Mouse (Mus musculus) thymus, postnatal 25 days (tissue): ENCODE measurements around the gene Tubg2.

Experiments used
- DNase-seq: peaks from one replicate; pipeline ENCODE4 v3.0.0; 2022

Gene Tubg2

DNA sequence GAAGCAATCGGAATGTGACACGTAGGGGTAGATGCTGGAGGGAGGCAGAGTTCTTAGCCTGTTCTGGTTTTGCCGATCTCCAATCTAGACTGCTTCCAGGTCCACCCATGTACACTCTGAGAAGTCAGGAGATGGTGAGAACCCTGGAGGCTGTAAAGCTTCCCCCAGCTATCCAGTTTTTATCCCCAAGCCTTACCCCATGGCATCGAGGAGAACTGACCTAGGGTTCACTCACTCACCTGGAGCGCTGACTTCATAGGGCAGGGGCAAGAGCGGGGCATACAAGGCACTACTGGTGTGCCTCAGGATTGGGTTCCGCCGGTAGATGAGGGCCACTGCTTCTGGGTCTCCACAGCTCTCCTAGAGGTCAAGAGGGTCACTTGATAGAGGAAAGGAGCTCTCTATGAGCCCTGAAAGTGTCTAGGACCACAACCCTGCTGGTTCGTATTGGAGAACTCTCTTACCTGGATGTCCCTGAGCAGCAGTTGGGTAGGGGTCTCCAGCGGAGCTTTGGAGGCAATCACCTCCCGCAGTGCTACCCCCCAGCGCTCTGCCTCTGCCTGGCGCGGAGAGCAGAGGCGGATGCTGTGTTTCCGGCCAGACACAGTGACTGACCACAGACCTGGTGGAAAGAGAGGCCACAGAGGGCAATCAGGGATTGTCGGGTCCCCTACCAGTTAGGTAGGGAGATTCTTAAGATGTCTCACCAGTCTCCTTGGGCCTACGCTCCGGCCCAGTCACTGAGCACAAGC lies 11.7 kb downstream of the Tubg2 start:
- DNase-seq, result no peak

DNA sequence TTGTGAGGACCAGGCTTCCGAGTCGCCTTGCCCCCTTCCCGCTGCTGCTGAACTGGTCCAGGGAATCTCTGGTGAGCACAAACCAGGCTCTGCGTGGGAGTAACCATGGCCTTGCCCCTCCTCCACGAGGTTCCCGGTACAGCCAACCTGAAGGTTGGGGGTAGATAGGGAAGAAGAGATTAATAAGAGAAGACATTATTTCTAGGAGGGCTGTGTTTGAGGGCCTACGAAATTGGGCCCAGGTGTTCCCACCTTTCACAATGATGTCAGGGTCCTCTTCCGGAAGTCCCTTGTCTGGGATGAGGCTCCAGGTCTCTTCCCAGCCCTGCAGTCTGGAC lies 12.2 kb downstream of the Tubg2 start:
- no peak for DNase-seq

DNA sequence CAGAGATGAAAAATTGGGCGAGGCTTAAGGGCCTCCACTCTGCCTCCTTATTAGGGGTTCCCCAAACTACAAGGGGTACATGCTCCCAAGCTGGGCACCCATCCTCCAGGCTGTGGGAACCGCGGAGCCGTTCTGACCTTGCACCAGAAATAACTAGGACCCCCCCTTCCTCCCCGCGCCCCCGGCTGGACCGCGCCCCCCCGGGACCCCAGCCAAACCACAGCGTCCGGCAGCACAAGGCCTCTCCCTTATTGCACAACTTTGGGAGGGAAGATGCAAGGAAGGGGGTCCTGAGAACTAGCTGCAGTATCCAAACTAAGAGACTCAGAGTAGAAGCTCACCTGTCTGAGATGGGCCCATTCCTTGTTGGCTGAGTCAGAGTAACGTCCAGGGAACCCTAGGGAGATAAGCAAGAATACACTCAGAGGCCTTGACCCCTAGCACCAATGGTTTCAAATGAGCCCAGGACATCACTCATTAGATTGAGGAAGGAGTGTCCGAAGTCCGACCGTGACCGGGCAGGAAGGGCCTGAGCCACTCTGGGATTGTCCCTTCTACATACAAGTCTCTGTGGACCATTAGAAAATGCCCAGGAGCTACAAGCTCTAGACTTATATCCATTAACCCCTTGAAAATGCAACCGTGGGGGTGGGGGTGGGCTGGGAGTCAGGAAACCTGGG lies 12.7 kb downstream of the Tubg2 start:
- DNase-seq, result no peak

DNA sequence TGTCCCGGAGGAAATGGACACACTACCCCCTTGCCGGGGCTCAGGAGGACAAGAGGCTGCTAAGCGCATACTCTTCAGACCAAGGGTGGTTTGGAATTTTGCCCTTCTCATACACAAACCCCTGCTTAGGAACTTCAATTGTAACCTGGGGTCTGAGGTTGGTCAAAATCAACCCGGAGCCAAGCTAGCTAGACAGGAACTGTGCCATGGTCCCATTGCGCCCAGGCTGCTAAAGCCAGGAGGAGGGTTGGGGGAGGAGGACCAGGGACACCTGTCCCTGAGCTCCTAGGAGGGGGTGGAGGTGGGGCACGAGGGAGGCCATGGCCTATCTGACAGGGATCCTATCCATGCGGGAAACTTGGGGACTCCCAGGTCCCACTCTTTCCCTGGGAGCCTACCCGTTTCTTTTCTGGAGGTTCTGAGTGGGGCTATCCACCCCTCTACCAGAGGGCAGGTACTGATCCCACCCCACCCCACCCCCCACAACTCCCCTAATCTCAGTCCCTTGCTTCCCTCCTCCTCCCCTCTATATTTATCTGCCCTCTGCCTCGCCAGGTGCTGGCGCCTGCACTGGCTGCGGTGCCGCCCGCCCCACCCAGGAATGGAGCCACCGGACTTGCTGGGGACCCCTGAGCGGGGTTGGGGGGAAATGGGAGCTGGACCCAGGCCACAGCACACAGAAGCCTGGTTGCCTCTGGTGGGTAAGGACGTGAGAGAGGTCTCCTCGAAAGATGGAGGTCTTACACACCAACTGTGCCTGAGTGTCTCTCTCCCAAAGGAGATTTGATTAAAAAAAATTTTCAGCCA lies 13.8 kb downstream of the Tubg2 start:
- no peak for DNase-seq

DNA sequence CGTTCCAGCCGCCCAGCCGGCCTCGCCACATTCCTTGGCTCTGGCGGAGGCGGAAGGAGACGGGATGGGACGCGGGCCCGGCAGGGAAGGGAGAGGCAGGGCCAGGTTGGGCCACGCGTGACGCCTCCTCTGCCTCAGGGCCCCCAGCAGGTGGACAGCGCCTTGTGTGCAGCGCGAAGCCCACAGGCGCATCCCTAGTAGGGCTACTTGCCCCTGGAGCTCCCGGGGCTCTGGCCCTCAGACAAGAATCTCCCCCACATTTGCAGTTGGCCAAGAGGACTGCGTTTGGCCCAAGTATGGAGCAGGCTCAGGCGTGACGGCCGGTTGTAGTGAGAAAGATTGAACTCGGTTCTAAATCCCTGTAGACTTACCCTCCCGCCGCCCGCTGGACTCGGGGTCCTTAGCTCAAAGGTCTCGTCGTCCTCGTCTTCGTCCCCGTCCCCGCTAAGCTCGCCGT lies 14.7 kb downstream of the Tubg2 start, which contains the start of gene Cntnap1:
TSS of gene Cntnap1 (plus strand) at position 170 of the 457 bp plus-strand sequence.
- no peak for DNase-seq

DNA sequence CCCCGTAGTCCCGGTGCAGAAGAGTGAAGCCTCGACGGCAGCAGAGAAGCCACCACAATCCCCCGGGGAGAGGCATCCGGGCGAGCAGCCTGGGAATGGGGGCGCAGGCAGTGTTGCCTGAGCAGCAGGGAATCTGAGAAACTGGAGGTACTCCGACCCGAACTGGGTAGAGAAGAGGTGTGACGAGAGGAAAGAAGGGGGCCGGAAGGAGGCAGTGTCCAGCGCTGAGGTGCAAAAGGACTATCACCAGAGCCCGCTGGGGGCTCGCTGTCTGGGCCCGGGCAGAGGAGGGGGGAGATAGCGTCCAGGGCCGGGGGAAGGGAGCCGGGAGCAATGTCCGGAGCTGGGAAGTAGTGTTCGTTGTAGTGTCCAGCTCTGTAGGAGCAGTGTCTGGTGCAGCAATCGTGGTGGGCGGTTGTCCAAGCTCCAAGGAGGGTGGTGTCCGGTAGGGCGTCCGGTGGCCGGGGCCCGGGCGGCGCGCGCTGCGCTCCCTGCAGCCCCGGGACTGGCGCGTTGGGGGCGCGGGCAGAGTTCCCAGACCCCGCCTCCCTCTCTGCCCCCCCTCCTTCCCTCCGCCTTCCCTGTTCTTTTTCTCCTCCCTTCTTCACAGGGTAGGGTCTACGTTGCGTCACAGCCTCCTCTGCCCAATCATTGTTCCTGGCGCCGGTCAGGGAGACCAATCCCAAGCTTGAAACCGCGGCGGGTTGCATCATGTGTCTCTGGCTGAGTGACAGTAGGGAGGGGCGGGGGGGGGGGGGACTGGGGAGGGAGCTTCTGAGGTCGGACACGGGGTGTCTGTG lies 15.3 kb downstream of the Tubg2 start, which contains the start of gene Plekhh3:
TSS of gene Plekhh3 (minus strand) at position 541 of the 800 bp plus-strand sequence.
- DNase-seq, result peak; percentile 84

DNA sequence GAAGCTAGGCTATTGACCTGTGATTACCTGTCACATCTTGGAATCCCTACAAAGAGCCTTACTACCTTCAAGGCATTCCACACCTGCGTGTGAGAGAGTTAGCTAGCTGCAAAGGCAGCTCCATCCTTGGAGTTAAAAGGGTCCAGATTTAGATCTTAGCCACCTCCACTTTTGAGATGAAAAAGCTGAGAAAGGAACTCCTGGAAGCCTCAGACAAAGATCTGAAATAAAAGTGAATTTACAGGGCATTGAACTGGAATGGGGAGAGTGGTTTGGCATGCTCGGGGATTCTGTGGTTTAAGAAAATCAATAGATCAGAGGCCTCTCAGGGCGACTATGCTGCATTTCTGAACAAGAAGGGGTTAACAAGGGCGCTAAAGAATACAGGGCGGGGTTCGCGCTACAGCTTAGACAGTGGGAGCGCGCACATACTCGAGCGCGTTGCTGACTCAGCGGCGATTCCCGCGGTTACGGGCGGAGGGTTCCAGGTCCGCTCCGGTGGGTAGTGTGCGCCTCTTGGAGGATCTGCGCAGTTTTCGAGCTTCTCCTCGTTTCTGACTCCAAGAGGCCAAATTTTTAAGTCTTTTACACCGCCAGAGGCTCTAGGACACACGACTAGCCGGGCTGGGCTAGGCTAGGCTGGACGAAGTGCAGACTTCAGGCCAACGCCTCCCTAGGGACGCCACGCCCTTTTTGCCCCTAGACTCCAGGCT lies 16.2 kb downstream of the Tubg2 start:
- DNase-seq, result peak; percentile 40

DNA sequence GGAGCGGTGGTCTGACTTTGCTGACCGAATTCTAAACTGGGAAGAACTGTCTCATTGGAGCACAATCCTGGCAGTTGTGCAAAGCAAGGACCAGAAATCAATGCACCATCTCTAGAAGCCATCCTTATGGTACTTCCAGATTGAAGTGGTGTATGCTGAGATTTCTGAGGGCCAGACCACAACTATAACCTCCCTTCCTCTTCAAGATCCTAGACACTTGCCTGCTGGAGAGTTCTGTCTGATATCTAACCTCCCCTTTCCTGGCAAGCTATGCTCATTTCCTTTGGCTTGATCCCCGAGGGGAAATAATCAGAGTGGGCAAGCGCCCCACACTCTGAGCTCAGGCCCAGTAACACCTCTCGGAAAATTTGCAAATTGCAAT lies 16.7 kb downstream of the Tubg2 start:
- no peak for DNase-seq

DNA sequence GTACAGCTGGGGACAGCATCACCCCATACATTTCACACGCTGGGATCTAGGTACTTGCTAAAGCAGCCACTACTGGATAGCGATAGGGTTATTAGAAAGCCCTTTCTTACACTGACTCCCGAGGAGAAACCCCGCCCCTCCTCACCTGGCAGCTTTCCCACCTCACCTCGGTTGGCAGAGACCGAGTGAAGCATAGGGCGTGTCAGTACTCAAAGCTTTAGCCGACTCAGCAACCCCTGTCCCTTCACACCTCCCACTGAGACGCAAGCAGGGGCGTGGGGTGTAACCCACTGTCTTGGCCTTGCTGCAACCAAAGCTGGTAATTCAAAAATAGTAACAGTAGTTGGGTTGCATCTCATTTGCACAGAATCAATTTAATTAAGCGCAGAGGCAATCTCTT lies 17.4 kb downstream of the Tubg2 start:
- DNase-seq, result no peak

DNA sequence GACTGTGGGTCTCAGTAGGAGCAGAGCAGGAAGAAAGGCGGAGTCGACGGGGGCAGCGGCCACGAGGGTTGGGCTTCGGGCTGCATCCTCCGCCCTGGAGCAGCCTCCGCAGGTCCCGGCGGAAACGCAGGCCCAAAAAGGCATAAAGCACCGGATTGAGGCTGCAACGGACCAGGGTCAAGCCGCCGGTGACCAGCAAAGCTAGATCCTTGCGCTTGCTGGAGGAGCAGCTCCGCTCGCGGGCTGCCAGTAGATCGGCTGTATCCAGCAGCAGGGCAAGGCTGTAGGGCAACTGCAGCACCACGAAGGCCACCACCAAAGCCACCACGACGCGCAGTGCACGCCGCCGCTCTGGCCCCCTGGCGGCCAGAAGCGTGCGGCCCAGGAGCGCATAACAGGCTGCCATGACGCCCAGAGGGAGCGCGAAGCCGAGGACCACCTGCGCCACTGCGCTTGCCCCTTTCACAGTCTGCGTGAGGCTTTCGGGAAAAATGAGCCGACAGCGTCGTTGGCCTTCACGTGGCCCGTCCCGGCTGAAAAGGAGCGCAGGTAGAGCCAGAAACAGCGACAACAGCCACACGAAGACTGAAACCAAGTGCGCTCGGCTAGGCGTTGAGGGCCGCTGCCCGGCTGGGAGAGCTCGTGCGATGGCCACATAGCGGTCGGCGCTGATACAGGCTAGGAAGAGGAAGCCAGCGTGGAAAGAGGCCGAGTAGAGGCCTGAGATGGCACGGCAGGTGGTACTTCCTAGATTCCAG lies 18.1 kb downstream of the Tubg2 start:
- peak; percentile 80 for DNase-seq

DNA sequence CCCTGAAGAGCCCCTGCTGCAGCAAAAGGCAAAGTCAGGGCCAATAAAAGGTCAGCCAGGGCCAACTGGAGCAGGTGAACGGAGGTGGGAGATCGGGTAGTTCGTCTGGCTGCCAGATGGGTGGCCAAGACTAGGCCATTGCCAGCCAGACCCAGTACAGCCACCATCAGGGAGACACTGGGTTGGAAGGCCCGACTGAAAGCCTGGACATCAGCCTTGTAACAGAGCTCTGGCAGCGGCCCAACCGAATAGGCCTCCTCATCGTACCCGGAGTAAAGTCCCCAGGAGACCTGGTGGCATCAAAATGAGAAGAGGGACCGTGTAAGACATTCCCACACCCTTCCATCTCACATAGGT lies 18.7 kb downstream of the Tubg2 start:
- DNase-seq, result no peak

DNA sequence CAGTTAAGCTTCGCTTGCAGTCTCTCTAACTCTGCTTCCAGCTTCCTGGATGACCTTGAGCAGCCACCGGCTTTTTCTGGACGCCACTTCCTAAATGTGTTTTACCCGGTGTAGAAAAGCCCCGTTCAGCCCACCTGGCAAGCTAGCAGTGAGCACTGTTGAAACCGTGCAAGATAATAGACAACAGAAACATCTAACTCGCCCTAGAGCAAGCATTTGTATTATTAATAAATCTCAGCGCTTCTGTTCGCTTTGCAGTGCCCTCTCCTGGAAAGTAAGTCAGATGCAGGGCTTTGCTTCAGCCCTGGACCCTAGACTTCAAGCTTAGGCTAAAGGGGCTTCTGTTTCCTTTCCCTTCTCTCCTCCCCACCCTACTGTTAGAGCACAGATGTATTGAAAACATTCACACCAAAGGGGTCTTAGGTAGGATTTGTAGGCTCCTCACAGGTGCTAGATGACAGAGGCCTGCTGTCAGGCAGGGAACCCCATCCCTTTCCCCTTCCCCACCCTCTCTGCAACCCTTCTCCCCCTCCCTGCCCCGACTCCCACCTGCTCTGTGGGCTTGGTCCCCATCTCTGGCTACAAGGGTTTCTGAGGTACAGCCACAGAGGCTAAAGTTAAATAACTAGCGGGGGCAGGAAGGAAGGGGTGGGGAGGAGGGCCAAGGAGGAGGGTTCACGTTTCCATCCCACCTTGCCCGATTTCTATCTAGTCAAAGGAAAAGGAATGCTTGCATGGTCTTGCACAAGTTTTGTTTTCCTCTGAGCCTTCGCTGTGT lies 19.3 kb downstream of the Tubg2 start, which contains the start of gene Ccr10:
TSS of gene Ccr10 (minus strand) at position 593 of the 778 bp plus-strand sequence.
- DNase-seq, result no peak

DNA sequence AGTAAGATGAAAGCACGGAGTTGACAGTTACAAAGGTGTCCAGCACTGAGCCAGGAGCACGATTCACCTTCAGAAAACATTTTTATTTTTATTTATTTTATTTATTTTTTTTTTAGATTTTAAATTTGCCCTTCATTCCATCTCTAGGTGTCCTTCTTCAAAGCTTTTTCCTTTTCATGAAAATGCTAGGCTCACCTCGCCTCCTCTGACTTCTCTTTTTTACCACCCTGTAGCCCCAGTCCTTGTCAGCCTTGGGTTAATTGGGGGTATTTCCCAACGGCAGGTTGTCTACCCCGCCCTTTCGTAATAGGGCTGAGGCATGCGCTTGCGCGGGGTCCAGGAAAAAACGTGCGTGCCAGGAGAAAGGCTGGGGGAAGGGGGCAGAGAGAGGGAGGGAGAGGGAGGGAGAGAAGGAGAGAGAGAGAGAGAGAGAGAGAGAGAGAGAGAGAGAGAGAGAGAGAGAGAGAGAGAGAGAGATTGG lies 20.0 kb downstream of the Tubg2 start:
- no peak for DNase-seq

DNA sequence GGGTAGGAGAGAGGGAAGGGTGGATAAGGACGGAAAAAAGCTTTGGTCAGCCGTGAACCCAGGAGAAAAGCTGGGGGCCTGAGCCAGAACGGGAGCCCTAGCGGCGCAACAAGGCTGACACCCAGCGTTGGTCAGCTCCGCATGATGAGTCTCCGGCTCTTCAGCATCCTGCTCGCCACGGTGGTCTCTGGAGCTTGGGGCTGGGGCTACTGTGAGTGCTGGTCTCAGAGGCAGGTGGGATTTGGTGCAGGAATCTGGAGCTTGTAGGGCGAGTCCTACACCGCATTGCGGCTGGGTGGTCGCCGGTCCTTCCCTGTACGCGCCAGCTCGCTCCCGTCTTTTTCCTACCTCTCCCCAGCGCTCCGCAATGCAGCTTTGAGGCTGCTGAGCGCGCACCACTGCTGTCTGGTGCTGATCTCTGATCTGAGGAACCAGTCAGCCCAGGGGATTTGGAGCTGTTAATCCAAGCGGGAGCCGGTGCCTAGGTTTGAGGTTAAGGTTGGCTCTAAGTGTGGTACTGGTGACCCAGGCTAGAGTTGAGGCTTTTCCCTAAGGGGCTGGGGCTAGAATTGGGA lies 20.5 kb downstream of the Tubg2 start:
- no peak for DNase-seq

DNA sequence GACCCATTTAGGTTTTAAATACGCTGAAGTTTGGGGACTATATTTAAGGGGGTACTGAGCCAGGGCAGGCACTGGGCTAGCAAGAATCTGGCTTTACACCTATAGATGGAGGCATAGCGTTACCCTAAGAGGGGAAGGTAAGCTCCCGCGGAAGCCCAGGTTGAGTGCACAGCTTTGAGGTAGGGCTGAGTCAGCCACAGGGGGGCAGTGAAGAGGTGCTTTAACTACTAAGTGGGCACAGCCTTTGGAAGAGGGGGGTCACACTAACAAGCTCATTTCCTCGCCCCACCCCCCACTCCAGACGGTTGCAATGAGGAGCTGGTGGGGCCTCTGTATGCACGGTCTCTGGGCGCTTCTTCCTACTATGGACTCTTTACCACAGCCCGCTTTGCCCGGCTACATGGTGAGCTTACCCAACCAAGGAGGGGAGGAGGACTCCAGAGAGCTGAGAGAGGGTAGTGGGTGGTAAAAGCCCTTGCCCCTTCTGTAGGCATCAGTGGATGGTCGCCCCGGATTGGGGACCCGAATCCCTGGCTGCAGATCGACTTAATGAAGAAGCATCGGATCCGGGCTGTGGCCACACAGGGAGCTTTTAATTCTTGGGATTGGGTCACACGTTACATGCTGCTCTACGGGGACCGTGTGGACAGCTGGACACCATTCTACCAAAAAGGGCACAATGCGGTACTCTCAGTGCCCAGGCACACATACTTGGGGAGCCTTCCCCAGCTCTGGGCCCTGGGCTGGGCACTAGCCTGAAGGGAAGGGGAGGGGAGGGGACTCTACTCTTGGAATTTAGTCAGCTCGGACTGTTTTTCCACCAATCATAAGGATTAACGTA lies 21.4 kb downstream of the Tubg2 start:
- peak; percentile 81 for DNase-seq

DNA sequence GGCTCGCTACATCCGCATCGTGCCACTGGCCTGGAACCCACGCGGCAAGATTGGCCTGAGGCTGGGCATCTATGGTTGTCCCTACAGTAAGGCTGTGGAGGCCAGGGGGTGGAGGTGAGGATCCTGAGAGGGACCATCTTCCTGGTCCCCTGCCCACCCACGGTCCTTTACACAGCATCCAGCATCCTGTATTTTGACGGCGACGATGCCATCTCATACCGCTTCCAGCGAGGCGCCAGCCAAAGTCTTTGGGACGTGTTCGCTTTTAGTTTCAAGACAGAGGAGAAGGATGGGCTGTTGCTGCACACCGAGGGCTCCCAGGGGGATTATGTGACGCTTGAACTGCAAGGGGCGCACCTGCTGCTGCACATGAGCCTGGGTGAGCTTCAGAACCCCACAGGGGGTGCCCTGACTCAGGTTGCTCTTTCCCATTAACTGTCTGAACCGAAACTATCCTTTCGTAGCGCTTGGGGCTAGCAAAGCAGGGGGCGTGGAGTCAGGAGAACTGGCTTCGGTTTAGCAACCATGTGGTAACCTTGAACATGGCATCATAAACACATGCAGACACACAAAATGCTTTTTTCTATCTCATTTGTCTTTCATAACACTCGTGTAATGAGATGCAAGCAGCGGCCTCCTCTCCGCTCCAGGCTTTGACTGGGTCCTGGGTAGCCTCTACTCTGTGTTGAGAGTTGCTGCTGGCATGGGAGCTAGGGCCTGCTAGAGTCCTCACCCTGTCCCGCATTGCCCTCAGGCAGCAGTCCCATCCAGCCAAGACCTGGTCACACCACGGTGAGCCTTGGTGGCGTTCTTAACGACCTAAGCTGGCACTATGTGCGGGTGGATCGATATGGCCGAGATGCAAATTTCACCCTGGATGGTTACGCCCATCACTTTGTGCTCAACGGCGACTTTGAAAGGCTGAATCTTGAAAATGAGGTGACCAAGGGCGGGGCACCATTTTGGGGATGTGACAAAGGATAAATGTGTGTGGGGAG lies 22.7 kb downstream of the Tubg2 start:
- no peak for DNase-seq

DNA sequence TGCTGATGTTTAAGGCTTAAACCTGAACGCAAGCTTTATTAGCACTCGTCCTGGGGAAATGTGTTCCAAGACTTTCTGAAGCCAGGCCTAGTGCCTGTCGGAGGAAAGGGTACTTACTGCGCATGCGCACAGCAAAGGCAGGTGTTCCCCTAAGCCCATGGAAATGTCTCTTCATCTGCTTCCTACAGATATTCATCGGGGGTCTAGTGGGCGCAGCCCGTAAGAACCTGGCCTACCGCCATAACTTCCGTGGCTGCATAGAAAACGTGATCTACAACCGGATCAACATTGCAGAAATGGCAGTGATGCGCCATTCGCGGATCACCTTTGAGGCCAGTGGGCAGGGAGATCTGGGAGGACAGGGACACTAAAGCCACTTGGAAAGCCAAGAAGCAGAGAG lies 23.6 kb downstream of the Tubg2 start:
- DNase-seq, result no peak

DNA sequence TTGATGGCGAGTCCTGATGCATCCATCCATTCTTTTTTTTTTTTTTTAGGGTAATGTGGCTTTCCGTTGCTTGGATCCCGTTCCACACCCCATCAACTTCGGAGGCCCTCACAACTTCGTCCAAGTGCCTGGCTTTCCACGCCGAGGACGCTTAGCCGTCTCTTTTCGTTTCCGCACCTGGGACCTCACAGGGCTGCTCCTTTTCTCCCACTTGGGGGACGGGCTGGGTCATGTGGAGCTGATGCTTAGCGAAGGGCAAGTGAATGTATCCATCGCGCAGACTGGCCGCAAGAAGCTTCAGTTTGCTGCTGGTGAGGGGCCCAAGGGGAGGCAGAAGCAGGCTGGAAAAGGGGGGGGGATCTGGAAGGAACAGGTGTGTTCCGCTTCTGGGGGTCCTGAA lies 24.6 kb downstream of the Tubg2 start:
- no peak for DNase-seq
